Mouse (Mus musculus): Measurements from ENCODE around the gene Plekhb2.

DNA sequence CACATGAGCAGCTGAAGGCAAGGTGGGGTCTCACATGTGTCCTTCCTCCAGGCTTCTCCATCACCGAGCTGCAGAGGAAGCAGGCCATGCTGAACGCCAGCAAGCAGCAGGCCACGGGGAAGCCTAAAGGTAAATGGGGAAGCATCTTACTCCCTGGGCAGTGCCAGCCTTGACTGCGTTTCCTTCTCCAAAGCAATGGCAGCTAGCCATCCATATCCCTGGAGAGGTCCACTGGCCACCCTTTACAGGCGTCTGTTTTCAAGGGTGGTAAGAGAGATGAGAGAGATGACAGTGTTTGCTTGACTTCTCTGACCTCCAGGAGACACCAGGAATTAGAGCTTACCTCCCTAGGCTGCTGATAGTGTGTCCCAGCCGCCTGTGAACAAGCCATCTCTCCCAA lies 38.7 kb upstream of the Plekhb2 start:
- TF ChIP-seq POLR2A (IDR thresholded peaks at IDR 0.05; ENCODE audit: insufficient read depth, low read depth, low read length) (no peak), CTCF (IDR thresholded peaks at IDR 0.05) (no peak), EP300 (IDR thresholded peaks at IDR 0.05; ENCODE audit: insufficient read depth, low read depth, low read length) (no peak)
